Mouse (Mus musculus): Measurements from ENCODE around the gene Scnn1g. TPM values are rescaled to one million over a fixed set of nuclear protein-coding genes. Genes with fewer than 3 reads are reported as not detected.

The Scnn1g gene
- under 1 TPM in 1 of 4 experiments, not detected in 3; 0.10 TPM for total RNA-seq (2022)

GRCm38 (mm10) chr7:121734171-121734831 lies at the start of gene Scnn1g:
Gene Scnn1g (plus strand): TSS chr7:121734479.
- peak; percentile 69 for DNase-seq

- DNase-seq: no peak
Observed at GRCm38 (mm10) chr7:121685140-121685984, 48.9 kb upstream of the Scnn1g start.

GRCm38 (mm10) chr7:121689338-121689737 lies 44.9 kb upstream of the Scnn1g start:
- DNase-seq: no peak

- DNase-seq: no peak
Observed at GRCm38 (mm10) chr7:121691803-121692202, 42.5 kb upstream of the Scnn1g start.

GRCm38 (mm10) chr7:121697170-121697569 lies 37.1 kb upstream of the Scnn1g start:
- no peak for DNase-seq

GRCm38 (mm10) chr7:121697574-121697973 lies 36.7 kb upstream of the Scnn1g start:
- no peak for DNase-seq

- no peak for DNase-seq
Observed at GRCm38 (mm10) chr7:121699218-121699617, 35.1 kb upstream of the Scnn1g start.

GRCm38 (mm10) chr7:121700480-121700879 lies 33.8 kb upstream of the Scnn1g start:
- DNase-seq: no peak

- no peak for DNase-seq
Observed at GRCm38 (mm10) chr7:121701983-121702382, 32.3 kb upstream of the Scnn1g start.

GRCm38 (mm10) chr7:121705051-121705450 lies 29.2 kb upstream of the Scnn1g start:
- DNase-seq: no peak

- DNase-seq: peak; percentile 35
Observed at GRCm38 (mm10) chr7:121706411-121707072, 27.7 kb upstream of the Scnn1g start.

GRCm38 (mm10) chr7:121707073-121707667 lies 27.1 kb upstream of the Scnn1g start, which contains the start of gene Usp31:
Gene Usp31 (minus strand): TSS chr7:121707253.
- DNase-seq: peak; percentile 93

- DNase-seq: no peak
Observed at GRCm38 (mm10) chr7:121711171-121711570, 23.1 kb upstream of the Scnn1g start.

GRCm38 (mm10) chr7:121717031-121717430 lies 17.2 kb upstream of the Scnn1g start:
- DNase-seq: no peak

- DNase-seq: peak; percentile 6
Observed at GRCm38 (mm10) chr7:121730225-121730624, 4.1 kb upstream of the Scnn1g start.

- no peak for DNase-seq
Observed at GRCm38 (mm10) chr7:121737511-121738415, 3.5 kb downstream of the Scnn1g start.

GRCm38 (mm10) chr7:121750244-121750643 lies 16.0 kb downstream of the Scnn1g start:
- DNase-seq: no peak

GRCm38 (mm10) chr7:121754748-121755147 lies 20.5 kb downstream of the Scnn1g start:
- no peak for DNase-seq

GRCm38 (mm10) chr7:121763328-121763727 lies 29.0 kb downstream of the Scnn1g start:
- DNase-seq: no peak

GRCm38 (mm10) chr7:121767900-121768299 lies 33.6 kb downstream of the Scnn1g start:
- no peak for DNase-seq

- peak; percentile 2 for DNase-seq
Observed at GRCm38 (mm10) chr7:121768983-121769382, 34.7 kb downstream of the Scnn1g start.

GRCm38 (mm10) chr7:121778553-121778952 lies 44.3 kb downstream of the Scnn1g start:
- DNase-seq: no peak
